28 mouse cellular contexts compared by ENCODE assay signal in genomic region chr15:82694529-82694928, GRCm38 (mm10).
"Had no signal": no experiment of that assay in that cellular context is flagged by ENCODE, and none has a peak within 500 bp of the region (broad histone marks: within the 10 kb centered on the region; RNA-seq: fewer than 3 reads in every experiment).

No protein-coding gene starts in this region.

- DNase-seq: cerebellum, adult 18-20 months; cerebellum, adult 2 months; cerebellum, adult 8-10 months; cerebellum, adult 9-10 months; cerebellum, adult 9-11 months; cerebellum, postnatal 10 days; cerebellum, postnatal 14 days; cerebellum, postnatal 25 days; cerebellum, postnatal 36 days; embryo, embryonic 11 days; forebrain, postnatal 0 days; gastrocnemius, adult 2 months; gastrocnemius, postnatal 10 days; gastrocnemius, postnatal 14 days; gastrocnemius, postnatal 25 days; gastrocnemius, postnatal 36 days; heart, adult 18-20 months had no signal

- ATAC-seq: forebrain, embryonic 13.5 days; forebrain, embryonic 14.5 days; forebrain, embryonic 15.5 days; forebrain, embryonic 16.5 days; forebrain, postnatal 0 days had no signal

- H3K9ac ChIP-seq: embryonic facial prominence, embryonic 12.5 days; embryonic facial prominence, embryonic 13.5 days; embryonic facial prominence, embryonic 15.5 days; forebrain, embryonic 12.5 days; forebrain, embryonic 13.5 days; forebrain, embryonic 15.5 days; forebrain, postnatal 0 days had no signal

- H3K4me3 ChIP-seq: embryonic facial prominence, embryonic 10.5 days; embryonic facial prominence, embryonic 12.5 days; embryonic facial prominence, embryonic 13.5 days; embryonic facial prominence, embryonic 15.5 days; erythroblast, embryonic 14.5 days; forebrain, embryonic 10.5 days; forebrain, embryonic 12.5 days; forebrain, embryonic 13.5 days; forebrain, embryonic 15.5 days; gastrocnemius, adult 2 months had no signal

- H3K4me1 ChIP-seq: embryonic facial prominence, embryonic 10.5 days; embryonic facial prominence, embryonic 12.5 days; embryonic facial prominence, embryonic 13.5 days; embryonic facial prominence, embryonic 15.5 days; forebrain, embryonic 10.5 days; forebrain, embryonic 12.5 days; forebrain, embryonic 13.5 days; forebrain, embryonic 15.5 days had no signal

- H3K4me2 ChIP-seq: embryonic facial prominence, embryonic 12.5 days; embryonic facial prominence, embryonic 13.5 days; embryonic facial prominence, embryonic 15.5 days; forebrain, embryonic 12.5 days; forebrain, embryonic 13.5 days; forebrain, embryonic 15.5 days had no signal

- H3K27me3 ChIP-seq: embryonic facial prominence, embryonic 12.5 days; embryonic facial prominence, embryonic 13.5 days; embryonic facial prominence, embryonic 15.5 days; forebrain, embryonic 12.5 days; forebrain, embryonic 13.5 days; forebrain, embryonic 15.5 days had no signal

- H3K36me3 ChIP-seq: embryonic facial prominence, embryonic 10.5 days; embryonic facial prominence, embryonic 12.5 days; embryonic facial prominence, embryonic 13.5 days; embryonic facial prominence, embryonic 15.5 days; forebrain, embryonic 10.5 days; forebrain, embryonic 12.5 days; forebrain, embryonic 15.5 days had no signal

- H3K27ac ChIP-seq: embryonic facial prominence, embryonic 10.5 days; embryonic facial prominence, embryonic 12.5 days; embryonic facial prominence, embryonic 13.5 days; embryonic facial prominence, embryonic 15.5 days; forebrain, embryonic 10.5 days; forebrain, embryonic 12.5 days; forebrain, embryonic 13.5 days; forebrain, embryonic 15.5 days; gastrocnemius, adult 2 months had no signal

- H3K9me3 ChIP-seq: embryonic facial prominence, embryonic 10.5 days; embryonic facial prominence, embryonic 12.5 days; embryonic facial prominence, embryonic 13.5 days; embryonic facial prominence, embryonic 15.5 days; forebrain, embryonic 10.5 days; forebrain, embryonic 12.5 days; forebrain, embryonic 13.5 days; forebrain, embryonic 15.5 days had no signal
